Mouse (Mus musculus) thymus, adult 2 months (tissue): ENCODE results near the gene Foxd2.

Source experiments
- CTCF ChIP-seq: fragments of 200-500 bp; IDR thresholded peaks from 2 replicates; pipeline ENCODE4 v1.5.1; 2012; ENCODE audit warnings: mild to moderate bottlenecking, control low read depth, low read length, moderate library complexity, borderline replicate concordance; ENCODE audit not compliant: control insufficient read depth, poor library complexity, insufficient read depth; ENCODE audit errors: extremely low read depth
- POLR2A ChIP-seq: fragments of 200-500 bp; IDR thresholded peaks from 2 replicates; pipeline ENCODE4 v1.6.1; 2012; ENCODE audit warnings: mild to moderate bottlenecking, low read length, control low read depth, moderate library complexity; ENCODE audit not compliant: control insufficient read depth, poor library complexity, insufficient read depth; ENCODE audit errors: extremely low read depth

DNA sequence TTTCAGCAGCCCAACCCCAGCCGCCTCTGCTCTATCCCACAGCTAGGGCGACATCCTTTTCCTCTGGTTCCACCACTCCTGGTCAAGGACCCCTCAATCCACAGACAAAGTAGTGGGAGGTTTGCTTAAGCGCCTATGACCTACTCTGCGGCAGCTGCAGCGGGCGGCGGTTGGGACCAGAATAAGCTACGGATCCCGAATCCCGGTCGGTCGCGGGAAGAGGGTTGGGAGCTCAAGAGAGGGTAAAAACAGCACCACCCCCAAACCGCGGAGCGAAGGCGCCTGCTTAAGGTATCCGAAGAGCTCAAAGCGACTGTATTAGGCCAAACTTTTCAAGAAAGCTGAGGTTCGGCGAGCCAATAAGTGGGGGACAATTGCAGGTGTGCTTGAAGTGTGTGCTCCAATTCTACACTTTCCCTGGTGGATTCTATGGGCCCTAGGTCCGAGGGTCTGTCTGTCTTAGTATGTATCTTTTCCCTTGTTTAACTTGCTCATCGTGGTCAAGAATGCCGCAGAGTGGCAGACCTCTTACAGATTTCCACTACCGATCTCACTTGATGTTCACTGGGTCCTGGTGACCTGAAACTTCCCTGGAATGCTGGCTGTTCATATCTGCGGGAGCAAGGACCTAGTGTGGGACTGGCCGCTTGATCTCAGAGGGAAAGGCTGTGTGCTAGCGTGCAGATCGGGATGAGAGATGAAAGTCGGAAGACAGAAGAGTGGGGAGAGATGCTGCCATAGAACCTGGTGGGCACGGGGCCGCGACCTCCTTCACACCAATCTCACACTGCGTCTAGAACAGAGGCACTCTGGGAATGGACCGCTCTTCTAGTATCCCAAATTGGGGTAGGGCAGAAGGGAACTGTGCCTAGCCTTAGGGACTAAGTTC is 4.3 kb upstream of the Foxd2 start:
- no peak for TF ChIP-seq CTCF
- no peak for TF ChIP-seq POLR2A
